In the genomic region with DNA sequence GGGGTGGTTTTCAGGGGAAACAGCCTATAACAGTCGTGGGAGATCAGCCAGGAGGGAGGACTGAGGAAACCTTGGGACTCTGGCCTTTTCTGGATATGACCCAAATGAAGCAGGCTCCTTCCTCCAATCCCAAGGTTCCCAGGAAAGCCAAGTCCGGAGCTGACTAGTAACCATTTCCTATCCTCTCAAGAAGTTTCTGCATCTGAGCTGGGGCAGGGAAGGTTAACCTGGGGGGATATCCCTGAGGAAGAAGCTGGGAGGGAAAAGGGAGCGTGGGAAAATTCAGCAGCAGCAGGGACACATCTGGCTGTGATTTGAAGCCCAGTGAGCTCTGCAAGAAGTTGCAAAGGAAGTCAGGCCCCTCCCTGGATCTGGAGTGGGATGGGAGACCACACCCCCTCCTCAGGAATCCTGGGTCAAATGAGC, we compare ENCODE assay signal across 10 mouse cellular contexts. TPM values are rescaled to one million over a fixed set of nuclear protein-coding genes. Genes with fewer than 3 reads are reported as not detected.
DNase-seq lines count a peak whose midpoint lies in the region; ATAC-seq and TF ChIP-seq lines count a peak whose summit lies in the region.
"Had no signal": no experiment of that assay in that cellular context is flagged by ENCODE, and none has a peak within 500 bp of the region (broad histone marks: within the 10 kb centered on the region; RNA-seq: fewer than 3 reads in every experiment).

No protein-coding gene starts in this region.

- H3K27ac ChIP-seq in lung, embryonic 14.5 days (ENCODE audit: low read depth), result 0 out of 2 replicates have a peak overlapping the region, but pooled peaks have one; percentile 38
- peak overlapping the region; percentile 94 for H3K27ac ChIP-seq in heart, embryonic 15.5 days

- no peak for TF ChIP-seq CTCF in lung, embryonic 14.5 days (IDR thresholded peaks at IDR 0.05; ENCODE audit: low read depth)

- H3K9ac ChIP-seq in lung, embryonic 14.5 days, result no peak overlapping the region
- H3K9ac ChIP-seq in heart, embryonic 15.5 days, result no peak overlapping the region

- H3K4me1 ChIP-seq in lung, embryonic 14.5 days (ENCODE audit: insufficient read depth), result peaks cover 3% of the 10 kb centered on the region; the same call in 1 of the 2 replicates
- peaks cover 41% of the 10 kb centered on the region for H3K4me1 ChIP-seq in heart, embryonic 15.5 days (replicated peaks)

- DNase-seq in embryo, embryonic 10.5 days (ENCODE audit: low spot score), result peak; percentile 40
- no peak for DNase-seq in embryo, embryonic 10 days (ENCODE audit: low spot score)
- DNase-seq in lung, embryonic 14.5 days, result peak; percentile 37
- no peak for DNase-seq in lung, postnatal 25 days (ENCODE audit: low spot score)
- peak; percentile 57 to 65 for DNase-seq in kidney, postnatal 25 days
- no peak for DNase-seq in thymus, postnatal 25 days
- no peak for DNase-seq in layer of hippocampus, adult 18-20 months (ENCODE audit: low spot score in 2 of 2)
- DNase-seq: right cerebral cortex, postnatal 14 days had no signal

- no peaks in the 10 kb centered on the region for H3K9me3 ChIP-seq in lung, embryonic 14.5 days (ENCODE audit: low read depth, low read length)
- no peaks in the 10 kb centered on the region for H3K9me3 ChIP-seq in heart, embryonic 15.5 days (replicated peaks)

- 59% methylated on average over 3 of the region's 3 CpGs for WGBS in lung, embryonic 14.5 days
- 55% methylated on average over 3 of the region's 3 CpGs for WGBS in heart, embryonic 15.5 days

- H3K4me3 ChIP-seq in lung, embryonic 14.5 days (ENCODE audit: low read depth, low read length), result no peak overlapping the region
- no peak overlapping the region for H3K4me3 ChIP-seq in heart, embryonic 15.5 days

- ATAC-seq in lung, embryonic 14.5 days (ENCODE audit: insufficient read depth), result no peak
- ATAC-seq in heart, embryonic 15.5 days (replicated peaks; ENCODE audit: insufficient number of reproducible peaks, insufficient read depth, low FRiP score, low read depth), result no peak
- ATAC-seq: midbrain, embryonic 16.5 days had no signal

- no peaks in the 10 kb centered on the region for H3K27me3 ChIP-seq in lung, embryonic 14.5 days (ENCODE audit: insufficient read depth, low read length)
- H3K27me3 ChIP-seq in heart, embryonic 15.5 days, result no peaks in the 10 kb centered on the region

- peaks cover 33% of the 10 kb centered on the region for H3K36me3 ChIP-seq in lung, embryonic 14.5 days (ENCODE audit: insufficient read depth)
- peaks cover 17% of the 10 kb centered on the region; the same call in 1 of the 2 replicates for H3K36me3 ChIP-seq in heart, embryonic 15.5 days

- no peak overlapping the region for H3K4me2 ChIP-seq in lung, embryonic 14.5 days
- H3K4me2 ChIP-seq in heart, embryonic 15.5 days, result no peak overlapping the region

RNA-seq across cellular contexts. Expression of a gene that starts 1.9 kb away (rescaled TPM):
- 10.5 and 12.5 TPM in 2 replicates for polyA plus RNA-seq in lung, embryonic 14.5 days (2014; fragmentation: Nextera tagmentation; extraction: Ambion mirVana)
- polyA plus RNA-seq in heart, embryonic 15.5 days (2015; fragmentation: Nextera tagmentation; extraction: Ambion mirVana), result 10.5 and 11.8 TPM in 2 replicates
- 1 to 10 TPM; 7.1 to 8.1 TPM for total RNA-seq in layer of hippocampus, adult 18-20 months (2021)

RNA-seq across cellular contexts. Expression of a gene that starts 3.1 kb away (rescaled TPM):
- polyA plus RNA-seq in lung, embryonic 14.5 days (2014; fragmentation: Nextera tagmentation; extraction: Ambion mirVana), result 175 and 180 TPM in 2 replicates
- 208 and 212 TPM in 2 replicates for polyA plus RNA-seq in heart, embryonic 15.5 days (2015; fragmentation: Nextera tagmentation; extraction: Ambion mirVana)
- total RNA-seq in layer of hippocampus, adult 18-20 months (2021), result 10 to 100 TPM; 94.9 to 98.7 TPM

RNA-seq across cellular contexts. Expression of a gene that starts 12.9 kb away (rescaled TPM):
- polyA plus RNA-seq in lung, embryonic 14.5 days (2014; fragmentation: Nextera tagmentation; extraction: Ambion mirVana), result 1.5 and 2.1 TPM in 2 replicates
- polyA plus RNA-seq in heart, embryonic 15.5 days (2015; fragmentation: Nextera tagmentation; extraction: Ambion mirVana), result 7.0 and 8.1 TPM in 2 replicates
- total RNA-seq in layer of hippocampus, adult 18-20 months (2021), result 10 to 100 TPM; 29.7 to 30.0 TPM

RNA-seq across cellular contexts. Expression of a gene that starts 20.0 kb away (rescaled TPM):
- 458 and 459 TPM in 2 replicates for polyA plus RNA-seq in lung, embryonic 14.5 days (2014; fragmentation: Nextera tagmentation; extraction: Ambion mirVana)
- 420 and 427 TPM in 2 replicates for polyA plus RNA-seq in heart, embryonic 15.5 days (2015; fragmentation: Nextera tagmentation; extraction: Ambion mirVana)
- total RNA-seq in layer of hippocampus, adult 18-20 months (2021), result 10 to 100 TPM; 74.2 to 79.4 TPM

RNA-seq across cellular contexts. Expression of a gene that starts 29.2 kb away (rescaled TPM):
- 3.5 and 4.5 TPM in 2 replicates for polyA plus RNA-seq in lung, embryonic 14.5 days (2014; fragmentation: Nextera tagmentation; extraction: Ambion mirVana)
- polyA plus RNA-seq in heart, embryonic 15.5 days (2015; fragmentation: Nextera tagmentation; extraction: Ambion mirVana), result 2.8 and 2.9 TPM in 2 replicates
- 10 to 100 TPM; 18.2 to 18.9 TPM for total RNA-seq in layer of hippocampus, adult 18-20 months (2021)

Comparison
In these comparisons a context has a peak if more than half of its experiments do, and no peak if none do; other contexts are left out.
1. DNase-seq: peak in embryo, embryonic 10.5 days (single experiment), lung, embryonic 14.5 days (single experiment) and kidney, postnatal 25 days (2 of 2); none in embryo, embryonic 10 days (single experiment), lung, postnatal 25 days (single experiment), thymus, postnatal 25 days (single experiment) and layer of hippocampus, adult 18-20 months (0 of 2).